Mouse (Mus musculus): ENCODE measurements around the gene Hoxa7.

The Hoxa7 gene

GRCm38 (mm10) chr6:52213119-52213986, 8.3 kb downstream of the Hoxa7 start, which contains the start of the genes Hoxa3 and Gm28308:
Gene Hoxa3, minus strand, starts transcription at chr6:52213336.
Gene Gm28308, minus strand, starts transcription at chr6:52213339.
- DNase-seq (ENCODE audit: low spot score in 2 of 2): peak; percentile 78 to 83

- DNase-seq (ENCODE audit: low spot score in 2 of 2): peak; percentile 43 to 59
Measured at GRCm38 (mm10) chr6:52212556-52213118, 9.0 kb downstream of the Hoxa7 start.

- DNase-seq (ENCODE audit: low spot score in 2 of 2): no peak
Measured at GRCm38 (mm10) chr6:52211961-52212360, 9.7 kb downstream of the Hoxa7 start.

GRCm38 (mm10) chr6:52211170-52211935, 10.3 kb downstream of the Hoxa7 start:
- DNase-seq (ENCODE audit: low spot score in 2 of 2): peak; percentile 76 to 81

GRCm38 (mm10) chr6:52209685-52210046, 12.0 kb downstream of the Hoxa7 start:
- DNase-seq (ENCODE audit: low spot score in 2 of 2): no peak

- no peak for DNase-seq (ENCODE audit: low spot score in 2 of 2)
Measured at GRCm38 (mm10) chr6:52208868-52209684, 12.6 kb downstream of the Hoxa7 start.

GRCm38 (mm10) chr6:52208072-52208867, 13.4 kb downstream of the Hoxa7 start, which contains the start of gene Hoxa6:
Gene Hoxa6, minus strand, starts transcription at chr6:52208722.
- DNase-seq (ENCODE audit: low spot score in 2 of 2): peak; percentile 61 to 72

- DNase-seq (ENCODE audit: low spot score in 2 of 2): no peak
Measured at GRCm38 (mm10) chr6:52207684-52207976, 14.0 kb downstream of the Hoxa7 start.

GRCm38 (mm10) chr6:52206882-52207683, 14.6 kb downstream of the Hoxa7 start:
- DNase-seq (ENCODE audit: low spot score in 2 of 2): no peak

- DNase-seq (ENCODE audit: low spot score in 2 of 2): no peak
Measured at GRCm38 (mm10) chr6:52205638-52206621, 15.7 kb downstream of the Hoxa7 start.

GRCm38 (mm10) chr6:52205221-52205620, 16.4 kb downstream of the Hoxa7 start:
- DNase-seq (ENCODE audit: low spot score in 2 of 2): no peak

- no peak for DNase-seq (ENCODE audit: low spot score in 2 of 2)
Measured at GRCm38 (mm10) chr6:52204050-52204752, 17.5 kb downstream of the Hoxa7 start, which contains the start of gene Hoxa5. Gene Hoxa5, minus strand, starts transcription at chr6:52204587.

- DNase-seq (ENCODE audit: low spot score in 2 of 2): no peak
Measured at GRCm38 (mm10) chr6:52203371-52204049, 18.1 kb downstream of the Hoxa7 start.

- no peak for DNase-seq (ENCODE audit: low spot score in 2 of 2)
Measured at GRCm38 (mm10) chr6:52203121-52203370, 18.6 kb downstream of the Hoxa7 start.

GRCm38 (mm10) chr6:52202362-52203120, 19.1 kb downstream of the Hoxa7 start:
- DNase-seq (ENCODE audit: low spot score in 2 of 2): no peak

- DNase-seq (ENCODE audit: low spot score in 2 of 2): no peak
Measured at GRCm38 (mm10) chr6:52201269-52201668, 20.4 kb downstream of the Hoxa7 start.

GRCm38 (mm10) chr6:52200751-52201250, 20.9 kb downstream of the Hoxa7 start:
- DNase-seq (ENCODE audit: low spot score in 2 of 2): no peak
